Mouse (Mus musculus) adrenal gland (tissue): ENCODE data around the gene Fgfbp3.

Experiments used
- intact Hi-C: fragments of 180-260 bp; cut with DNase I; formaldehyde crosslinking; loops from one replicate; pipeline ENCODE4 v1.15.1; 2025

The Fgfbp3 gene

DNA sequence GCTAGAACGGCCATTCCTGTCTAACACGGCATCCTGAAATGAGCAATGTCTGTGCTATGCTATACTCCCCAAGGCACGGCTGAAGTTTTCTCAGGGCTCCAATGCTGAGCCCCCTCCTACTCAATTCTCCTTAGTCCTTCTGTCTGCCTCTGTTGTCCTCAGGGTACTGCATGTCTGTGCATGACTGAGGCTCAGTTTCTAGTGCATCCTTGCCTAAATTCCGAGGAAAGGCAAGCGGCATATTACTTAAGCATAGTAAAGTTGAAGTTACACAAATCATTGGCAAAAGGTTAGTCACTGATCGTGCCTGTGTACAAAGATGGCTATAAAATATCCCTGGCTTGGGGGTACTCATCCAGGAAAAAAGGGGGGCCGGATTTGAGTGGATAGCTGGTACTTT is 6.4 kb downstream of the Fgfbp3 start:
- intact Hi-C loops = no loop called here

DNA sequence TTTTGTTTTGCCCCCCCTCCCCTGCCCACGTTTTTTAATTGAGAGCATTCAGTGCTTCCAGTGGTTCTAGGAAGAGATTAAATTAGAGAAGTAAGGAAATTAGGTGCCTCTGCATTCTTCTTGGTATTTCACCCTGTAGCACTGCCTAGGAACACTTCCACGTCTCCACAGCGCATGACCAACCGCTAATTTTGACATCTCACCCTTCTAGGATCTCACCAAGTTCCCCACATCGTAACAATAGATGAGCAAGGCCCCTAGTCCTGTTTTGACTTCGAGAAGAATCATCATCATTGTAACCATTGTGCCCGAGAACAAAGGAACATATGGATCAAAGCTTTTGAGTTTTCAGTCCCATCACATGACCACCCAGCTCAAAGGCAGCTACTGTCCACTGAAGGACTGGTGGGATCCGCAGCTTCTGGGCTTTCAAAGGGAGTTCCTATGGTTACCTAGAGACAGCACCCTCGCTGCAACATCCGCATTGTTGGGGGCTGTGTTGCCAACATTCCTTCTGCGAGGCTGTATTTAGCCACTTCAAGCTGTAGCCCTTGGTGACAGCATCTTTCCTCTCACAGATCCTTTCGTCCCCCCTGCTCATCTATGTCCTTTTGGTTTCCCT is 8.9 kb downstream of the Fgfbp3 start:
- intact Hi-C loops = no loop called here

DNA sequence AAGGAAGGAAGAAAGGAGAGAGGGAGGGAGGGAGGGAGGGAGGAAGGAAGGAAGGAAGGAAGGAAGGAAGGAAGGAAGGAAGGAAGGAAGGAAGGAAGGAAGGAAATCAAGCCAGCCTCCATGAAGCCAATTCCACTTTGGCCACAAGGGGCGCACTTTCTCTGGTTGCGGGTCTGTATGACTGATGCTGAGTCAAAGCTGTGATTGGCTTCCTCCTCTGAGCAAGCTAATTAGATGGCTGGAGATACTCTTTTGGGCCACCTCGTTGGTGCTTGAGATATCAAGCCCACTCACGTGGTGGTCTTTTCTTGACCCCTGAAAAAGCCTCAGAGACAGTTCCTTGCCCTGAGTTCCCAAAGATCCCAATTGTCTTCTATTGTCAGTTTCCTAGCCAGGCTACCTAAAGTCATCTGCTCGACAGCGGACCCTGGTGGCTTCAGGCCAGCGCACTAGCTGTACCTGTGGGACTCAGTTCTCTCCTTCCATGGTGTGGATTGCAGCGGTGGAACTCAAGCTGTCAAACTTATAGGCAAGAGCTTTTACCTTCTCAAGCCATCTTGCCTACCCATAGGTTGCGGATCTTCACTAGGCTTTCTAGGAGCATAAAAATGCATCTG is 9.6 kb downstream of the Fgfbp3 start:
- intact Hi-C loops = no loop called here

- intact Hi-C loops = no loop called here
Observed at GRCm38 (mm10) chr19:36909150-36909549, 10.3 kb downstream of the Fgfbp3 start.

DNA sequence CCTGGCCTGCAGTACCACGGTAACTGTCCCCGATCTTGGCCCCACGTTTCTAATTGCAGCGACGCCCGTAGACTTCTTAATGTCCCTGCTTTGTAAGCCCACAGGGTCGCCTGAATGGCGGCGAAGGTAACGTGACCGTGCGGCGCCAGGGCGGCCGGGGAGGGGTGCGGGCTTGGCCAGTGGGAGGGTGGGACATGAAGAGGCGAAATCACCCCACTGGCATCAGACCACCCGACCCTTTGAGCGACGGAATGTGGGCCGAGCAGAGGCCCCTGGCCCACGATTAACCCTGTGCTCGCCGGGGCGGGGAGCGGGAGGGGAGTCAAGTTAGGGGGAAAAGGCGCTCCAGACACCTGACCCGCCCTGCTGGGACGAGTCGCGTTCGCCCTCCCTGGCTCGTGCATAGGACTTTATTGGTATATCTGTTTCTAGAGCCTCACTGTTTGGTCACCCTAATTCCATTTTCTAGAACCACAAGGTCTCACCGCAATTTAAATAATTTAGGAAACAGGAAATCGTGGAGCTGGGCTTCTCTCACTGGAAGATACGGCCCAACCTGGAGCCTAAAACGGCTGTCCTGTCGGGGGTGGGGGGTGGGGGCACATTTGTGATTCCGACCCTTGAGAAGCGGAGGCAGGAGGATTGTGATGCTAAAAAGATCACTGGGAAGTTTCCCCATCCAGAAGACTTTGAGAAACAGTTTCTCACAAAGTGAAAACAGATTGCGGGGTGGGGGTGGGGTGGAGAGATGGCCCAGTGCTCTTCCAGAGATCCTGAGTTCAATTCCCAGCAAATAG is 15.0 kb downstream of the Fgfbp3 start:
- intact Hi-C loops = no loop called here

DNA sequence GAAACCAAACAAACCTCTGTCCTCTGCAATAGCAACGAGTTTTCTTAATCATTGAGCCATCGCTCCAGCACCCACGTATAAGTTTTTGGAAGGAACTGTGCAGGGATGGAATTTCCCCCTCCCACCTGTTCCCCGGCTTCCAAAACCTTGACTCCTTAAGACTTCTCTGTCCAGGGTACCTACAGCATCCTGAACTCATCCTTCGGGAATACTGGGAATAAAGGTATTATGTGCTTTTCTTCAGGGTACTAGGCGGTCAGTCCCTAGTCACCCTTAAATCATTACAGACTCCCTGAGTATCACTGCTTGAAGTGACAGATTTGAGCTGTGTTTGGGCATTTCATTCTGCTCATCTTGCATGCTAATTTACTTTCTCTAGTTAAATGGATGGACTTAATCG is 16.0 kb downstream of the Fgfbp3 start:
- intact Hi-C loops = no loop called here

DNA sequence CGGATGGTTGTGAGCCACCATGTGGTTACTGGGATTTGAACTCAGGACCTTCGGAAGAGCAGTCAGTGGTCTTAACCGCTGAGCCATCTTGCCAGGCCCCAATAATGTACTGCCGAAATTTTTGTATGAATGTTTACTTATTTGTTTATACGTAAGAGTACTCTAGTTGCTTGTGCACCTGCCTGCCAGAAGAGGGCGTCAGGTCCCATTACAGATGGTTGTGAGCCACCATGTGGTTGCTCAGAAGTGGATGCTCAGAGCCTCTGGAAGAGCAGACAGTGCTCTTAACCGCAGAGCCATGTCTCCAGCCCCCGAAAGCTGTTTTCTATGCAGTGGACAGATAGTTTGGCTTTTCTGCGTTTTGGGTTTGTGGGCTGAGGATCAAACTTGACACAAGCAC is 21.6 kb downstream of the Fgfbp3 start:
- intact Hi-C loops = loop anchor here (2.0 to 5.0 kb wide), 3 partner anchors 23 to 80 kb away; no protein-coding TSS in a partner anchor

GRCm38 (mm10) chr19:36896791-36897569 is 22.4 kb downstream of the Fgfbp3 start:
- intact Hi-C loops = loop anchor here (5.0 kb wide), 2 partner anchors 50 to 80 kb away; no protein-coding TSS in a partner anchor

DNA sequence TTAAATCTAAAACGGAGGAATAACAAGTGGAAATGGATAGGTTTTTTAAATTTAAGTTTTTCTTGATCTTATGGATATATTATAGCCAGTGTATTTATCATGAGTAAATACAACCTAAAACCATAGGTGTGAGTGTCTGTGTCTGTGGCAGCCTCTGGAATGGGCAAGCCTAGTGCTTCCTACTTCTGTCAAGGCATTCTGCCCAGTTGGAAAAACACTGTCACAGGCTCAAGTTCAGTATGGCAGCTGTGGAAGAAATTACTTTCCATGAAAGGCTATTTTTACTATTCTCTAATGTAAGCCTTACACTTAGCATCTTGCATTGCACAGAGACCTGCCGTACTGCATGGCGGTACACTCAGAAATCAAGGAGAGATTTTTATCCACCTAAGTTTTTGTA is 27.7 kb downstream of the Fgfbp3 start:
- intact Hi-C loops = no loop called here

DNA sequence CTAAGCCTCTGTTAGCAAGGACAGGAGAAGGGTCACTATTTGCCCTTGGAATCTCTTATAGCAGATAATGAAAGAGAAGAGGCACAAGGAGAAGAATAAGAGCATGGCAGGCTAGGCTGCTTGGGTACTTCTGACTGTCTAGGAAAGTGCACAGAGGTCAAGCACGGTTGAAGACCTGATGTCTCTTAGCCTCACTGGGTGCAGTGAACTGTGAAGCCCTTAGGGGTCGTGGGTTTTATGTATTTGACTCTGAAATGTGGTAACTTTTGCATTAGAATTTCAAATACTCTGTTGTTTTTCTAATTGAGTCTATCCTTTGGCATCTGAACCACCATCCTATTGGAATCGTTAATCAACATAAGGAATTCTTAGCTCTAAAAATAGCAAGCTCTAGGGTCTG is 31.7 kb downstream of the Fgfbp3 start:
- intact Hi-C loops = loop anchor here (10.0 kb wide), 1 partner anchor 97 kb away; no protein-coding TSS in a partner anchor

DNA sequence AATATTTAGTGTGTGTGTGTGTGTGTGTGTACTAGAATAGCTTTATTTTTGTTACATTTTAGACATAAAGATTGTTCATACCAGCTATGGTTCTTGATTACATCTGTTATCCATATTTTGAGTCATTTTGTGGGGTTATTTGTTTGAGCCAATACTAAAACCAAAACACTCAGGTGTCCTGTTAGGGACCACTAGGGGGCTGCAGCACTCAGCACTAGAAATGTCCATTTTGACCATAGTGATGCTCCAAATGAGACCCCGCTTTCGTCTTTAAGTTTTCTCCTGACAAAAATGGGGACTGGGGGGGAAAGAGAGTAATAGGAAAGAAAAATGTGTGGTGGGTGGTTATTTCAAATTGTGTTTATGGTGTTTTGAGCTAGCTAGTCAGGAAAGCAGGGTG is 33.1 kb downstream of the Fgfbp3 start:
- intact Hi-C loops = loop anchor here (10.0 kb wide), 1 partner anchor 98 kb away; no protein-coding TSS in a partner anchor

DNA sequence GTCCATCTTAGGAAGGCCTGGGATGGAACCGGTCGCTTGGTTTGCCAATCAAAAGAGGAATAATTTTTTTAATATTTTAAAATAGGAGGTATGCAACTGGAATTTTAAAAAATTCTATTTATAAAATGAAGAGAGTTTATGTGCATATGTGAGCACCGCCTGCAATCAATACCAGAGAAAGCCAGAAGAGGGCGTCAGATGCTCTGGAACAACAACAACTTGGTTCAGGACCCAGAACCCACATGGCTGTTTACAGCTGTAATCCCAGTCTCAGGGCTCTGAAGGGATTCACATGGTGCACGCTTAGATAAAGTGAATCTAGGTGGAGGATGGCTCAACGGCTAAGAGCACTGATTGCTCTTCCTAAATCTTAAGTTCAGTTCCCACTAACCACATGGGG is 36.3 kb downstream of the Fgfbp3 start:
- intact Hi-C loops = loop anchor here (5.0 to 10.0 kb wide), 2 partner anchors 39 to 102 kb away; no protein-coding TSS in a partner anchor

DNA sequence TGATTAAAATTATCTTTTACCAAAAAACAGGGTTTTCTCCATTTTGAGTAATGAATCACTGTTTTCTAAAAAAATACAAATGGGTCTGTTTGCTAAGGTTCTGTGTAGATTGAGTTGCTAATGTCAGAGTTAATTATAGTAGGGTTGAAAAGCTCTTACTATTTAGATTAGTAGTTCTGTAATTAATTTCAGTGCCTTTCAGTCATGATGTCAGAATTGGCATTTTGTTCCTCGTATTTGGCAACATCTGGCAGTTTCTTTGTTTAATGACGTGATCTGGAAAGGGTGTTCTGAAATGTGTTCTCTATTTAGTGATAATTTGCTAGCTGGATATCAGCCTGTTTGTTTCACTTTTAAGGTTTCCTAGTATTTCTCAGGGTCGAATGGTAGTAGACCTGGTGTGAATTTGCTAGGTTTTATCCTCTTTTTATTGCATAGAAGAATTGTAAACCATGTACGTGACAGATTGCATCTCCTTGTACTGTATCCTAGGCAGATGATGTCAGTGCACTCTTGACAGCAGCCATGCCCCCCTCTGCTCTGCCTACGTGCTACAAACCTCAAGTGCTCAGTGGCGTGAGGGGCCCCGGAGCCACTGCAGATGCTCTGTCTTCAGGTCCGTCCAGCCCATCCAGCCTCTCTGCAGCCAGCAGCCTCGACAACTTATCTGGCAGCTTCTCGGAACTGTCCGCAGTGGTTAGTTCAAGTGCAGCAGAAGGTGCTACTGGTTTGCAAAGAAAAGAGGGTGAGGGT is 40.5 kb downstream of the Fgfbp3 start:
- intact Hi-C loops = no loop called here

DNA sequence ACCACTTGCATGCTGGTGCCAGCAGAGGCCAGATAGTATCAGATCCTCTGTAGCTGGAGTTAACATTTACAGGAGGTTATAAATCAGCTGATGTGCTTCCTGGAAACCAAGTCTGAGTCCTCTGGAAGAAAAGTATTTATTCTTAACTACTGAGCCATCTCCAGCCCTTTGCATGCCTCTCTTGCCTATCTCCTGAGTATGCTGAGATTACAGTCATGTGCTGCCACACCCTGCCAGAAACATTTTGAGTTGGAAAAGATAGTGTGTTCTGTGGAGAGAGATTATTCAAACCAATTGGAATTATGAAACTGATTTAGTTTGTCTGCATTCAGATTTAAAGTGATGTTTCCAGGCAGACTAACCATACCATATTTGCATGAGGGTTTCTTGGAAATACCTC is 42.1 kb downstream of the Fgfbp3 start:
- intact Hi-C loops = no loop called here

- intact Hi-C loops = no loop called here
Observed at GRCm38 (mm10) chr19:36874651-36875050, 44.8 kb downstream of the Fgfbp3 start.

GRCm38 (mm10) chr19:36868675-36869074 is 50.7 kb downstream of the Fgfbp3 start:
- intact Hi-C loops = loop anchor here (5.0 kb wide), 1 partner anchor 99 kb away; no protein-coding TSS in a partner anchor
